Mouse (Mus musculus): ENCODE measurements at regions not wholly inside any gene's neighbourhood (a gene's known extent, or its start where the extent isn't known, plus 50 kb on each side); places are given as distances from the start of the nearest gene placed in this dataset.
A peak's percentile ranks its signal among the peaks of the same experiment; 100 is the strongest.

GRCm38 (mm10) chr17:54483901-54484300 is 185.1 kb upstream of the Slc5a7 start:
- H3K9ac ChIP-seq: no peak overlapping the region
- no peaks in the 10 kb centered on the region for H3K4me1 ChIP-seq
- no peak overlapping the region for H3K4me2 ChIP-seq
- no peaks in the 10 kb centered on the region for H3K9me3 ChIP-seq
- no peak overlapping the region for H3K27ac ChIP-seq
- H3K27me3 ChIP-seq (replicated peaks): no peaks in the 10 kb centered on the region
- H3K4me3 ChIP-seq: no peak overlapping the region
- no peaks in the 10 kb centered on the region for H3K36me3 ChIP-seq (replicated peaks)
- ATAC-seq (replicated peaks): no peak
- WGBS: 77% methylated on average over 1 of the region's 1 CpGs

GRCm38 (mm10) chr17:54439910-54440309 is 141.1 kb upstream of the Slc5a7 start:
- Histone ChIP-seq H3K27ac (no peak overlapping the region), H3K9ac (no peak overlapping the region), H3K27me3 (replicated peaks) (no peaks in the 10 kb centered on the region), H3K4me1 (no peaks in the 10 kb centered on the region), H3K9me3 (no peaks in the 10 kb centered on the region), H3K4me2 (no peak overlapping the region), H3K36me3 (replicated peaks) (no peaks in the 10 kb centered on the region), H3K4me3 (no peak overlapping the region)
- 95% methylated on average over 3 of the region's 3 CpGs for WGBS
- no peak for ATAC-seq (replicated peaks)

- Histone ChIP-seq H3K27ac (no peak overlapping the region), H3K4me1 (no peaks in the 10 kb centered on the region), H3K4me3 (no peak overlapping the region), H3K9me3 (no peaks in the 10 kb centered on the region), H3K36me3 (replicated peaks) (no peaks in the 10 kb centered on the region), H3K27me3 (replicated peaks) (no peaks in the 10 kb centered on the region), H3K4me2 (no peak overlapping the region), H3K9ac (no peak overlapping the region)
- 76% methylated on average over 1 of the region's 1 CpGs for WGBS
- no peak for ATAC-seq (replicated peaks)
These were observed 139.6 kb upstream of the Slc5a7 start for GRCm38 (mm10) chr17:54438435-54438834.

GRCm38 (mm10) chr17:54429922-54430321 is 131.1 kb upstream of the Slc5a7 start:
- Histone ChIP-seq H3K9ac (no peak overlapping the region), H3K4me2 (no peak overlapping the region), H3K27me3 (replicated peaks) (no peaks in the 10 kb centered on the region), H3K36me3 (replicated peaks) (no peaks in the 10 kb centered on the region), H3K4me1 (no peaks in the 10 kb centered on the region), H3K9me3 (no peaks in the 10 kb centered on the region), H3K4me3 (no peak overlapping the region), H3K27ac (no peak overlapping the region)
- ATAC-seq (replicated peaks): no peak

- Histone ChIP-seq H3K27me3 (replicated peaks) (no peaks in the 10 kb centered on the region), H3K9me3 (no peaks in the 10 kb centered on the region), H3K27ac (no peak overlapping the region), H3K4me1 (no peaks in the 10 kb centered on the region), H3K9ac (no peak overlapping the region), H3K4me2 (no peak overlapping the region), H3K4me3 (no peak overlapping the region), H3K36me3 (replicated peaks) (no peaks in the 10 kb centered on the region)
- ATAC-seq (replicated peaks): no peak
- WGBS: 88% methylated on average over 1 of the region's 1 CpGs
These were observed 115.4 kb upstream of the Slc5a7 start for GRCm38 (mm10) chr17:54414260-54414659.

GRCm38 (mm10) chr17:54396476-54396875 is 97.6 kb upstream of the Slc5a7 start:
- H3K27me3 ChIP-seq (replicated peaks): no peaks in the 10 kb centered on the region
- WGBS: 65% methylated on average over 1 of the region's 1 CpGs
- no peaks in the 10 kb centered on the region for H3K4me1 ChIP-seq
- no peaks in the 10 kb centered on the region for H3K36me3 ChIP-seq (replicated peaks)
- H3K4me3 ChIP-seq: no peak overlapping the region
- ATAC-seq (replicated peaks): no peak
- no peaks in the 10 kb centered on the region for H3K9me3 ChIP-seq
- no peak overlapping the region for H3K4me2 ChIP-seq
- no peak overlapping the region for H3K27ac ChIP-seq
- no peak overlapping the region for H3K9ac ChIP-seq

GRCm38 (mm10) chr17:54377500-54377899 is 78.7 kb upstream of the Slc5a7 start:
- no peak for ATAC-seq (replicated peaks)
- H3K4me3 ChIP-seq: no peak overlapping the region
- 69% methylated on average over 3 of the region's 3 CpGs for WGBS
- H3K27me3 ChIP-seq (replicated peaks): no peaks in the 10 kb centered on the region
- no peak overlapping the region for H3K4me2 ChIP-seq
- H3K9ac ChIP-seq: no peak overlapping the region
- no peaks in the 10 kb centered on the region for H3K4me1 ChIP-seq
- H3K36me3 ChIP-seq (replicated peaks): no peaks in the 10 kb centered on the region
- no peaks in the 10 kb centered on the region for H3K9me3 ChIP-seq
- H3K27ac ChIP-seq: no peak overlapping the region

GRCm38 (mm10) chr17:54368611-54369010 is 69.8 kb upstream of the Slc5a7 start:
- Histone ChIP-seq H3K4me3 (no peak overlapping the region), H3K9me3 (no peaks in the 10 kb centered on the region), H3K9ac (no peak overlapping the region), H3K27me3 (replicated peaks) (no peaks in the 10 kb centered on the region), H3K4me1 (no peaks in the 10 kb centered on the region), H3K27ac (no peak overlapping the region), H3K36me3 (replicated peaks) (no peaks in the 10 kb centered on the region), H3K4me2 (no peak overlapping the region)
- WGBS: 88% methylated on average over 2 of the region's 2 CpGs
- no peak for ATAC-seq (replicated peaks)

GRCm38 (mm10) chr17:54367948-54368347 is 69.1 kb upstream of the Slc5a7 start:
- WGBS: 40% methylated on average over 2 of the region's 2 CpGs
- no peaks in the 10 kb centered on the region for H3K27me3 ChIP-seq (replicated peaks)
- H3K9ac ChIP-seq: no peak overlapping the region
- no peak overlapping the region for H3K4me3 ChIP-seq
- peak; percentile 66 for ATAC-seq (replicated peaks)
- no peak overlapping the region for H3K4me2 ChIP-seq
- no peak overlapping the region for H3K27ac ChIP-seq
- H3K36me3 ChIP-seq (replicated peaks): no peaks in the 10 kb centered on the region
- no peaks in the 10 kb centered on the region for H3K4me1 ChIP-seq
- no peaks in the 10 kb centered on the region for H3K9me3 ChIP-seq

GRCm38 (mm10) chr17:54362991-54363390 is 64.2 kb upstream of the Slc5a7 start:
- 83% methylated on average over 1 of the region's 1 CpGs for WGBS
- H3K4me2 ChIP-seq: no peak overlapping the region
- H3K36me3 ChIP-seq (replicated peaks): no peaks in the 10 kb centered on the region
- no peak overlapping the region for H3K4me3 ChIP-seq
- H3K9me3 ChIP-seq: no peaks in the 10 kb centered on the region
- H3K4me1 ChIP-seq: no peaks in the 10 kb centered on the region
- ATAC-seq (replicated peaks): no peak
- no peak overlapping the region for H3K27ac ChIP-seq
- no peaks in the 10 kb centered on the region for H3K27me3 ChIP-seq (replicated peaks)
- no peak overlapping the region for H3K9ac ChIP-seq

- Histone ChIP-seq H3K4me1 (no peaks in the 10 kb centered on the region), H3K27ac (no peak overlapping the region), H3K9ac (no peak overlapping the region), H3K9me3 (no peaks in the 10 kb centered on the region), H3K4me2 (no peak overlapping the region), H3K36me3 (replicated peaks) (no peaks in the 10 kb centered on the region), H3K27me3 (replicated peaks) (no peaks in the 10 kb centered on the region), H3K4me3 (no peak overlapping the region)
- 0 out of 2 replicates have a peak, but pooled peaks have one; percentile 63 for ATAC-seq (replicated peaks)
- 67% methylated on average over 2 of the region's 2 CpGs for WGBS
These were observed 54.2 kb upstream of the Slc5a7 start for GRCm38 (mm10) chr17:54353063-54353462.

- no peak overlapping the region for H3K9ac ChIP-seq
- no peaks in the 10 kb centered on the region for H3K4me1 ChIP-seq
- WGBS: 48% methylated on average over 2 of the region's 2 CpGs
- no peaks in the 10 kb centered on the region for H3K9me3 ChIP-seq
- ATAC-seq (replicated peaks): peak; percentile 52; the same call in 1 of the 2 replicates
- no peaks in the 10 kb centered on the region for H3K27me3 ChIP-seq (replicated peaks)
- H3K36me3 ChIP-seq (replicated peaks): no peaks in the 10 kb centered on the region
- H3K4me3 ChIP-seq: no peak overlapping the region
- no peak overlapping the region for H3K27ac ChIP-seq
- no peak overlapping the region for H3K4me2 ChIP-seq
These were observed 52.0 kb upstream of the Slc5a7 start for GRCm38 (mm10) chr17:54350881-54351280.

Data from midbrain, embryonic 15.5 days (tissue).